Mouse (Mus musculus) spleen, adult 2 months (tissue): ENCODE data around the gene Crnn.

Experiments used
- CTCF ChIP-seq: fragments of 200-500 bp; IDR thresholded peaks from 2 replicates; pipeline ENCODE4 v1.5.1; 2011; ENCODE audit warnings: mild to moderate bottlenecking, inconsistent platforms; ENCODE audit not compliant: insufficient read depth, insufficient read length, insufficient replicate concordance; ENCODE audit errors: extremely low read depth
- POLR2A ChIP-seq: fragments of 200-500 bp; IDR thresholded peaks from 2 replicates; pipeline ENCODE4 v1.6.1; 2011; ENCODE audit warnings: low read depth, low read length, inconsistent platforms

- TF ChIP-seq POLR2A (no peak), CTCF (no peak)
These were observed 15.5 kb upstream of the Crnn start for GRCm38 (mm10) chr3:93129076-93129475.
